Mouse (Mus musculus) ES-E14 (cell line): Measurements from ENCODE around the gene Aadat. TPM values are rescaled to one million over a fixed set of nuclear protein-coding genes. Genes with fewer than 3 reads are reported as not detected.

Experiments
- DNase-seq: peaks from one replicate; pipeline ENCODE4 v3.0.0-alpha.2; 2013; ENCODE audit warnings: low read depth, low spot score
- H3K27ac ChIP-seq: 2 replicates; pipeline ENCODE4 v1.5.1; 2012; ENCODE audit warnings: low read depth, mild to moderate bottlenecking, low read length, moderate library complexity, mixed read lengths; ENCODE audit not compliant: poor library complexity, insufficient read depth, severe bottlenecking
- H3K36me3 ChIP-seq: 2 replicates; pipeline ENCODE4 v1.6.1; 2012; ENCODE audit warnings: mild to moderate bottlenecking, low read length, moderate library complexity, mixed read lengths; ENCODE audit not compliant: control insufficient read depth, poor library complexity, insufficient read depth, severe bottlenecking
- H3K4me1 ChIP-seq, 2 experiments: fragments of 150-350 bp in 1 of 2; sonication (generic) in 1 of 2; 2 replicates each; pipeline ENCODE4 v1.6.1; 2012; ENCODE audit warnings: low read length in 2 of 2, mild to moderate bottlenecking in 1 of 2, mixed read lengths in 1 of 2; ENCODE audit not compliant: control insufficient read depth in 2 of 2, insufficient read depth in 2 of 2, poor library complexity in 1 of 2
- H3K4me3 ChIP-seq, 2 experiments: fragments of 150-350 bp in 1 of 2; sonication (generic) in 1 of 2; 2 replicates each; pipeline ENCODE4 v1.5.1; 2012; ENCODE audit warnings: low read length in 2 of 2, low read depth in 1 of 2, mild to moderate bottlenecking in 1 of 2, mixed read lengths in 1 of 2; ENCODE audit not compliant: insufficient read depth in 1 of 2, poor library complexity in 1 of 2, severe bottlenecking in 1 of 2
- H3K9ac ChIP-seq: 2 replicates; pipeline ENCODE4 v1.6.1; 2012; ENCODE audit warnings: low read depth, mild to moderate bottlenecking, low read length, mixed read lengths; ENCODE audit not compliant: poor library complexity, insufficient read depth, severe bottlenecking
- H3K9me3 ChIP-seq: fragments of 150-350 bp; sonication (generic); 2 replicates; pipeline ENCODE4 v1.6.1; 2012; ENCODE audit warnings: low read depth, mild to moderate bottlenecking, low read length; ENCODE audit not compliant: control insufficient read depth, insufficient read depth
- HCFC1 ChIP-seq: IDR thresholded peaks from 2 replicates; pipeline ENCODE4 v1.6.1; 2012; ENCODE audit warnings: low read length, inconsistent platforms, borderline replicate concordance; ENCODE audit not compliant: insufficient read depth
- ZC3H11A ChIP-seq: IDR thresholded peaks from 2 replicates; pipeline ENCODE4 v1.6.1; 2012; ENCODE audit warnings: low read depth, mild to moderate bottlenecking, inconsistent platforms, low read length, borderline replicate concordance
- ZNF384 ChIP-seq: IDR thresholded peaks from 2 replicates; pipeline ENCODE4 v1.6.1; 2012; ENCODE audit warnings: low read depth, low read length, inconsistent platforms
- in situ Hi-C, 2 experiments: fragments of 600-800 bp; cut with MboI; formaldehyde crosslinking; loops; one replicate each; pipeline ENCODE4 v1.15.1; 2025; ENCODE audit warnings: low sequenced_read_pairs in 2 of 2, inconsistent platforms in 1 of 2; ENCODE audit not compliant: unreplicated experiment in 2 of 2
- total RNA-seq: library from RNA; depleted of rRNA; stranded (reverse); fragments of 300-350 nt; gene quantifications from 2 replicates; pipeline ENCODE4 v1.2.3, GENCODE M21; 2012; rRNA removed

The Aadat gene
- total RNA-seq, 1 experiment: 0.40 TPM

DNA sequence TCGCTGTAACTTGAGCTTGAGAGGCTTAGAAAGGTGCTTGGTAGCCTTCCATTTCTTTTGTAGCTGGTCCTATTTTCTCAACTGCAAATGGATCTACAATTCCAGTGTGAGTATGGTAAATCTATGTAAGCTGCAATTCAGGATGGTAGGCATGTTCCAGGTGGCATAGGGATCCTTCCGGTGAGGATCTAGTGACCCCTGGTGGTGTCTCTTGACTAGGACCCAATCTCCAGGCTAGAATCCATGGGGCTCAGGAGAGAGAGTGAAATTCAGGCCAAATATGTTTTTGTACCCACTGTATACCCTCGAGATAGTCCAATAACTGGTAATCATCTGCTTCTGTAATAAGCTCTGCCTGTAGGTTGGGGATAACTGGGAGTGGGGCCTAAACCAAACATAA is 89.0 kb downstream of the Aadat start:
- TF ChIP-seq HCFC1 (no peak), ZC3H11A (peak; percentile 95), ZNF384 (no peak)
- DNase-seq: peak; percentile 39
- H3K4me3 ChIP-seq: no peak overlapping the region
- H3K27ac ChIP-seq: no peak overlapping the region
- H3K4me1 ChIP-seq: no peaks in the 10 kb centered on the region
- in situ Hi-C loops: loop anchor here (10.0 kb wide), 1 partner anchor 90 kb away; the partner anchor contains the start of genes Aadat (in 2 of the 2) and Gm10283 (in 2 of the 2)
- no peak overlapping the region for H3K9ac ChIP-seq
- H3K9me3 ChIP-seq: no peaks in the 10 kb centered on the region
- H3K36me3 ChIP-seq: no peaks in the 10 kb centered on the region

Other genes starting within 250 kb of the Aadat start
- gene Gm10283, start 2.7 kb upstream of the Aadat start, total RNA-seq: not detected in 2 replicates
- gene Mfap3l, start 126.9 kb downstream of the Aadat start, total RNA-seq: 7.0 and 9.1 TPM in 2 replicates